Mouse (Mus musculus) kidney, postnatal 4 days (tissue): Measurements from ENCODE around the gene Ndufs5.

Experiments
- DNase-seq, 2 experiments: peaks; one replicate each; pipeline ENCODE4 v3.0.0; 2021; ENCODE audit warnings: mixed read lengths in 2 of 2

Ndufs5 gene

DNA sequence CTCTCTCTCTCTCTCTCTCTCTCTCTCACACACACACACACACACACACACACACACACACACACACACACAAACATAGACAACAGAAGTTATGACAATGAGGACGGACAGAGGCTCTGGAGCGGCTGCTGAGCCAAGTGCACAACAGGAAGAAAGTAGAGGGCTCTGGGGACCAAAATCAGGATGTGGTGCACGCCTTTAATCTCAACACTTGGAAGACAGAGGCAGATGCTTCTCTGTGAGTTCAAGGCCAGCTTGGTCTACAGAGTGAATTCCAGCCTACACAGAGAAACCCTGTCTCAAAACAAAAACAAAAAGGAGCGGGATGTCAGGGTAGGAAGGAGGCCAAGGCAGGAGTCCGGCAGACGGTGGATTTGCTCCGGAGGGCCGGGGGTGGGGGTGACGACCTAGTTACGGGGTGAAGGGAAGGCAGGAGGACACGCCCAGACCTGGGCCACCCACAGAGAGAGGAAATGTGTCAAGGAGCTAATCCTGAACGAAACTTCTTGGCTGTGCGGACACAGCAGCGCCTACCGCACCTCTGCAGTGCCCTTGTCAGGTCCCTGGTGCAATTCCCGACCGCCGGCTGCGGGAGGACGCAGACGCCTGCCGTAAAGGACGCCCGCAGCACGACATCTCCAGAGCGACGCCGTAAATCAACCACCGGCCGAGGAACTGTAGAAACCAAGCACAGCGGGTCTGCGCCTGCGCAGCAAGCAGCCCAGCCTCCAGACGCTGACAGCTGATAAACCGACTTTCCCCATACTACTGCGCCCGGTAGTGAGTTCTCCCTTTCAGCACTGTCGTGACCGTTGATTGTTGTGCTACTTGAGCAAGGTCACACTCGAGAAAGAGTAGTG is at the start of gene Ndufs5:
Gene Ndufs5, minus strand, starts transcription at position 629 of the 860 bp plus-strand sequence.
- peak; percentile 98 to 99 for DNase-seq

DNA sequence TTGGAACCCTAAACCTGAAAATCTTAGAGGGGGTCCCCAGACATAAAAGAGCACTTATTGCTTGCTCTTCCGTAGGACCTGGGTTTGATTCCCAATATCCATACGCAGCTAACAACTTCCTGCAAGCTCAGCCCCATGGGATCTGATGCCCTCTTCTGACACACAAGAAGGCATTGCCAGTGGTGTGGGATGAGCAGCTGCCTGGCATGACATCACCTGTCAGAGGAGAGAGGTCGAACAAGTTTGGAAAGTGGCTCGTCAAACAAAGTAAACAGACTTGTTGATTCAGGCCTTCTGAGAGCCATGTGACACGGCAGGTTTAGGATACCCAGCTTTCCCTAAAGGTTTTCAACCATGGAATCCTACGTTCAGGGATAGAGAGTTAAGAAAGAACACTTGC is 47.1 kb upstream of the Ndufs5 start:
- DNase-seq = no peak

DNA sequence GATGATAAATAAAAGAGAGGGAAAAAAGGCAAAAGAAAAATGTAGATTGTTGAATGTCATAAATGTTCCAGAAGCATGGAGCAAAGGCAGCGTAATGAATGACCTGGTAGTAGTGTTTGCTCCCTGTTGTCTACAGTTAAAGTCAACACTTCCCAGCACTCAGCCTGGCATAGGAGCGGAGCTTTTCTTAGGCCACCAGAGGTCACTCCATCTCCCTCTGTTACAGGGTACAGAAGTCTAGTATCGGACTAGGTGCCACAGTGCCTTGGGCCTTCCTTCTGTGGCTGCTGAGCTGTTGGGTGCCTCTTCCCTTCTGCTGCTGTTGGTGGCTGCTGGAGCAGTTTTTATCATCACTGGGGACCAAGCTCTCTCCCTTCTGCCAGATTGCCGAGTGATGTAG is 40.3 kb upstream of the Ndufs5 start:
- peak; percentile 28 to 43 for DNase-seq

- DNase-seq = peak; percentile 19 to 28
Observed at GRCm38 (mm10) chr4:123750707-123751312, 32.8 kb upstream of the Ndufs5 start.

DNA sequence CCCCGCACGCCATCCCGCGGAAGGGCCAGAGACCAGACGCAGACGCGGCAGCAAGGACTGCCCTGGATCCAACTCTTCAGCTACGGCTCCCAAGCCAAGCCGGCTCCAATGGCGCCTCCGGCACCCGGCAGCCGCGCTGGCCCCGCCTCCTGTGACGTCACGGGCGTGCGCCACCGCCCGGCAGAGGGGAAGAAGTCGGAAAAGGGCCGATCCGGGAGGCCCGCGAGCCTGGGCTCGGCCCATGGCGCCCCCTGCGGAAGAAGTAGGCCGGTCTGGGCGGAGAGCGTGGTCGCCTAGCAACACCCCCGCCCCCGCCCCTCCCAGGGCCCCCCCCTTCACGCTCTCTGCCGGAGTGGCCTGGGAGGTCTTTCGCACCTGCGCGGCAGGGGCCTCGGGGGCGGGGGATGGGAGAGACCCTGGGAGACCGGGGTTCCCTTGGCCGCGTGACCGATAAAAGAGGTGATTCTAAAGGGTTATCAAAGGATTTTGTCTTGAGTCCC is 32.2 kb upstream of the Ndufs5 start, which contains the start of gene Akirin1:
Gene Akirin1, minus strand, starts transcription at position 194 of the 500 bp plus-strand sequence.
- peak; percentile 99 for DNase-seq

DNA sequence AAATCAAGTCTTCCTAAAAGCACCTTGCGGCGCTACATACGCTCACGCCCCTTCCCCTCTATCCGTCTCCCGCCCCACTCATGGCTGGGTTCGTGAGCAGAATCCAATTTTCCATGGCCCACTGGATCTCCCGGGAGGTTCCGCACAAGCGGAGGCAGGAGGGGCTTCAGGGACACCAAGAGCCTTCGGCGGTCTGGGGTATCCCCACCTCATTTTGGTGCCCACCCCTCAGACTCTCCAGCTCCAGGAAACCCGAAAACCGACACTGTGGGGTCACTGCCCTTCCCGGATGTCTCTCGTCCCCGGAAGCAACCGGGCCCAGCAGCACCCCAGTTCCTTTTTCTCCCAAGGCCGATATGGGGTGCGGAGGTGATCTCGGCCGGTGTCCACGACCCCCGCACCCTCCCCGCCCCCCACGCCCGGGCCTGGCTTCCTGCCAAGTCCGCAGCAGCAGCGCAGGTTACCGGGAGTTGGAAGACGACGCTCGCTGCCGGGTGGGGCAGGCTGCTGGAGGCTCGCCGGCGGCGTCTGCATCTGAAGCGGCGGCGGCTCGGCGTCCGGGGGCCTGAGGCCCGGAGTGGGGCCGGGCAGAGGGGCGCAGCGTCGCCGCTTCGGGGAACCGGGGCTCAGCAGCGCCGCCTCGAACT is 31.6 kb upstream of the Ndufs5 start:
- DNase-seq = peak in 1 of 2 experiments; percentile 59

DNA sequence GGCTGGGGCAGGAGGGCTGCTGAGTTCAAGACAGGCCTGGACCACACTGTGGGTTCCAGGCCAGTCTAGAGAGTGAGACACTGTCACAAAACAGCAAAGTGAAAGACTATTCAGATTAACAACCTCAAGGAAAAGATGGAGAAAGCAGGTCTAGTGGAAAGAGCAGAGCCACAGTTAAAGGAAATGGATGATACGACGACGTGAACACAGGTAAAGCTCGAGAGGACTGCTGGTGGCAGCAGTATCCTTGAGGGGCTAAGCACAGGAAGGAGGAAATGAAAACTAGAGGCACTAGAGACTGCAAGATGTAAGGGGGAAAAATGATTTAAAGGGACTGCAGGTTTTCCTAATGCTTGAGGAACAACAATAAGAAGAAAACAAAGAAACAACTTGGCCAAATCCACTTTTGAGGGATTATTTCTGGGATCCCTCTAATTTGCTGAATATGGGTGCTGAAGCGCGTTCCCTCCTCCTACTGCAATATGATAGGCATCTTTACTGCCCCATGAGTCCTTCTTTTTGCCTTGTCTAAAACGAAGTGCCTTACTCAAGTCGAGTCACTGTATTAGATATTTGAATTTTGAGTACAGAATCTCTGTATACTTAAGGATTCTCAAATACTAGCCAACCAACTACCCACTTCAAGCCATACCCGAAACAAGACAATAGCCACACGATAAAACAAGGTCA is 30.9 kb upstream of the Ndufs5 start:
- DNase-seq = no peak

DNA sequence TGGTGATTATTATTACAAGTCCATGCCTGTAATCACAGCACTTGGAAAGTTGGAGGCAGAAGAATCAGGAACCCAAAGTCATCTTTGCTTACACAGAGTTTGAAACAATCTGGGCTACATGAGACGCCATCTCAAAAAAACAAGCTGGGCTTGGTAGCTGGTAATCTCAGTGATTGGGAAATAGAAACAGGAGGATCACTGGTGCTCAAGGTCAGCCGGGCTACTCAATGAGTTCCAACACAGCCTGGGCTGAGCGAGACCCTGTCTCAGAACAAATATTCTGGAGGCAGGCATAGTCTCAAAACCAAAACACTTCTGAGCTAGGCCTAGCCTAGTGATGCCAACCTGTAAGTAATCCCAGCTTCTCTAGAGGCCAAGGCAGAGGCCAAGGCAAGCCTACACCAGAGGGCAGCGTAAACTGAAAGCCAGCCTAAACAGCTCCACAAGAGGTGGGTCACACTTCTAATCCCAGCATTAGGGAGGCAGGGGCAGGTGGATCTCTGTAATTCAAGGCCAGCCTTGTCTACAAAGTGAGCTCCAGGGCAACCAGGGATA is 27.3 kb upstream of the Ndufs5 start:
- no peak for DNase-seq

- DNase-seq = no peak
Observed at GRCm38 (mm10) chr4:123742891-123743290, 24.9 kb upstream of the Ndufs5 start.

- no peak for DNase-seq
Observed at GRCm38 (mm10) chr4:123738708-123739107, 20.7 kb upstream of the Ndufs5 start.

GRCm38 (mm10) chr4:123733532-123733931 is 15.5 kb upstream of the Ndufs5 start:
- DNase-seq = no peak

DNA sequence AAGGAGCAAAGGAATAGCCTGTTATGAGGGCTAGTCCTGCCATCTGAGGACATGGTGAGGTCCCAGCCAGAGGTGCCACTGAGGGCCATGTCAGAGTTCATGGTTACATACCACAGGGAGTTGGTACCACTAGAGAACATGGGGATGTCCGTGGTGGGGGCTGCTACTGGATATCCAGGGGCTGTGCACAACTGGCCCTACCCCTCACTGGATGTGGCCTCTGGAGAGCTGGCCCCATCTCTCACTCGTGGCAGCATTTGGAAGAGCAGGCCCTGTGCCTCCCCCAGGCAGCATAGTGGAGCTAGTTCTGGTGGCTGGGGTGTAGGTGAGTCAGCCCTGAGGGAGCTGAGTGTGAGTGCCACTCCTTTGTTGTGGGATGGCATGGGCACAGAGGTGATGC is 14.9 kb upstream of the Ndufs5 start:
- DNase-seq = no peak

DNA sequence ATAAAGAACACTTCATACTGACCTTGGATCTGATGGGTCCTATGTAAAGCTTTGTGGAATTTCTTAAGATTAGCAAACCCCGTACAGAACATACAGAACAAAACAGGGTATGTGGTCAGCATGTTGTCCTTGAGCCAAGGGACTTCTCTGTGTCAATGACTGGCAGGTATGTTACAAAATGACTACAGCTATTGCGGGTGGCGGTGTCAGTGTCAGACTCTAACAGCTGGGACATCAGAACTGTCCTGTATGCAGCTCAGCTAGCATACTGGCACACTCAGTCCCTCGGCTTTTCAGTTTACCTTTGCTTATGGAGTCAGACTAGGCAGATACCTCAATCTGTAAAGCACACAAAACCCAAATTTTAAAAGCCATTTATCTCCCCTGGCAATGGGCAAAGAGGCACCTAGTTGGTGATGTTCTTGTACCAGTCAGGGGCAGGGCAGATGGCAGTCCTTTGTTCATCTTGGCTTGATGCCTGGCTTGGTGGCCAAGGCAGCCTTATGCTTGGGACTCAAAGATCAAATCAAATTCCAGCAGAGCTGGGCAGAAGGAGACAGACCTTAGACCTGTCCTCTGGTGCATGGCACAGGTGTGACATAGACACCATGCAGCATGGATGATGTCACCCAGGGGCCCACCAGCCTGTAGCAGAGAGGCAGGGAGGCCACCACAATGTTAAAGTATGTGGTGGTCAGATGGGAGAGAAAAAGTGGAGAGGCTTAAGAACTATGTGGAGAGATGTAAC is 14.3 kb upstream of the Ndufs5 start:
- DNase-seq = no peak

DNA sequence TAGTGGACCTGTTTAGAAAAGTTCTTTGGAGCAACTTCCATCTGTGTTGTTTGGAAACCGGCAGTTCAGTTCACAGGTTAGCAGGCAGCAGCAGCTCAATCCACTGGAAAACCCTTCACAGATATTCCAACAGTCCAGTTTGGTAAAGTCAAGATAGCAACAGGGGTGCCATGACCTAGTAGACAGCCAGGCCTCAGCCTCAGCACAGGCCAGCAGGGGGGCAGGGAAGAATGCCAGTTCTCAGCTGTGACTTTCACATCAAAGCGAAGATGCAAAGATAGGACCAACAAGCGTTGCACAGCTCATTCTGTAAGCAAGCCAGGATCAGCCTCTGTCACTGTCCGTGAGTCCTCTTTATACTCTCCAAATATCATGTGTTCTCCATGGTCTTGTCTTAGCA is 3.8 kb upstream of the Ndufs5 start:
- DNase-seq = no peak

DNA sequence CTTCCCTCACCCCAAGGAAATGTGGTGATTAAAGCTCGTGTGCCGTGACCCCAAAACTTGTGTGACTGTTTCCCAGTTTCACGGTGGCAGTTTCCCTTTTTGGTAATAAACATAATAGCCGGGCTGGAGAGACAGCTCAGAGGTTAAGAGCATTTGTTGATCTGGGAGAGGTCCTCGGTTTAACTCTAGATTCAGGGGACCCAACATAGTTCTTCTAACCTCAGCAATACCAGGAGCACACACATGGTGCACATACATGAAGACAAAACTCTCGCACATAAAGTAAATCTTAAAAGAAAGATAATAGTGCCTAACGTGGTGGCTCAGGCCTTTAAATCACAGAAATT is 405 bp upstream of the Ndufs5 start:
- DNase-seq = no peak

- DNase-seq = no peak
Observed at GRCm38 (mm10) chr4:123712431-123712830, 5.6 kb downstream of the Ndufs5 start.

GRCm38 (mm10) chr4:123707340-123707739 is 10.7 kb downstream of the Ndufs5 start:
- DNase-seq = no peak

- no peak for DNase-seq
Observed at GRCm38 (mm10) chr4:123705340-123705739, 12.7 kb downstream of the Ndufs5 start.

DNA sequence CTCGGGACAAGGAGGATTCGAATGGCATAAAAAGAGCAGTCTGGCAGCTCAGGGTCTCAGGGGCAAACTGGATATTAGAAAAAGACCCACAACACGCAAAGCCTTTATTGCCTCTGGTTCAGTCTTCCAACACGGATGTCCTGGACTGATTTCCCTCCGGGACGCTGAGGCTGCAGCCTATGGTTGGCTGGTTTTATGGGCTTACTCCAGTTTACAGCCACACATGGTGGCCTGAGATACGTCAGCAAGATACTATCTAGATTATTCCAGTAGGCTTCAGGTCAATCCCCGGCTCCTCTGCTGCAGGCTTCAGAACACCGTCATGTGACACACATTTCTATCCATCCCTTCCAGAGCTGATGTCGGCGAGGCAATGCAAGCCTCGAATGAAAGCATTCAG is 24.6 kb downstream of the Ndufs5 start:
- no peak for DNase-seq

DNA sequence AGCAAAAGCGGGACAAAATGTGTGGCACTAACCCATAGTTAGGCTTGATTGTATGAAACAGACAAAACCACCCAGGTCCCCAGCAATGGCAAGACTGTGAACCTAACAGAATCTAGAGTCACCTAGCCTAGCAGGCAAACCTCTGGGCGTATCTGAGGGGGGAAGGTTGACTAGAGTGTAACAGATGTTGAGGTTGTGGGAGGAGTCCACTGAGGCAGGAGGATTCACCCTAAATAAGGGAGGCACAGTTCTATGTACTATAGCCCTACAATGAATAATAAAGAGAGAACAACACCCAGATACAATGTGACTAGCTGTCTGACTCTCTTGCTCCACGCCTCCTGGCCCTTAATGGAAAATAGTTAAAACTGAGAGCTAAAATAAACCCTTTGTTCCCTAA is 25.9 kb downstream of the Ndufs5 start:
- no peak for DNase-seq

GRCm38 (mm10) chr4:123690311-123690710 is 27.7 kb downstream of the Ndufs5 start:
- no peak for DNase-seq
